Mouse (Mus musculus): ENCODE data around the gene Iqschfp.

The Iqschfp gene

DNA sequence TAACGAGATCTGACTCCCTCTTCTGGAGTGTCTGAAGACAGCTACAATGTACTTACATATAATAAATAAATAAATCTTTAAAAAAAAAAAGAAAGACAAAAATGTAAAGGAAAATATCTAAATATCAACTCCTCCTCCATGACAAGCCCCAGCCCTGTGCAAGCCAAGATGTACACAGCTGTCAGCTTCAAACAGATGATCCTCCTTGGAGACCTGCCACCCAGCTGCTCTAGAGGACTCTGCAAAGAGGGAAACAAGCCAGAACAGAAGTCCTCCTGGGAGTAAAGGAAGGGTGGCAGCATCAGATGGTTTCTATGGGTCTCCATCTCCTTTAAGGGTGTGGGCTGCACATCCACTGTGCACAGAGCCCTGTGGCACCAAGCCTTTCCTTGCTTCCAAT, 480.9 kb downstream of the Iqschfp start:
- DNase-seq, result no peak

DNA sequence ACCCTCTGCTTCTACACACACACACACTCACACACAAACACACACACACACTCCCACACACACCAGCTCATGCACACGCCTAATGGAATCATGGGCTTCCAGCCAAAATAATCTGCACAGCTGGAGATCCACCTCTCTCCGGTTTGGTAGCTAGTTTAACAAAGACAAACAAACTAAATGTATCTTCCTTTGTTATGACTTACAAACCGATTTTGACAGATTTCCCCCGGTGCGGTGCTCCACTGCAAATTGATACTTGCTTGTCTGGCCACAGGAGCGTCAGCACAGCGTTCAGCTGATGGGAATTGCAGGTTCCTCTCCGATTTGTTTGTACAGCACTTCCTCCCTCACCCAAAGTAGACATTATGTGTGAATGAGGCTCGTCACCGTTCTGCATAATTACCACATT, 483.1 kb downstream of the Iqschfp start:
- no peak for DNase-seq

GRCm38 (mm10) chr3:68377452-68378198, 485.6 kb downstream of the Iqschfp start:
- DNase-seq, result no peak

DNA sequence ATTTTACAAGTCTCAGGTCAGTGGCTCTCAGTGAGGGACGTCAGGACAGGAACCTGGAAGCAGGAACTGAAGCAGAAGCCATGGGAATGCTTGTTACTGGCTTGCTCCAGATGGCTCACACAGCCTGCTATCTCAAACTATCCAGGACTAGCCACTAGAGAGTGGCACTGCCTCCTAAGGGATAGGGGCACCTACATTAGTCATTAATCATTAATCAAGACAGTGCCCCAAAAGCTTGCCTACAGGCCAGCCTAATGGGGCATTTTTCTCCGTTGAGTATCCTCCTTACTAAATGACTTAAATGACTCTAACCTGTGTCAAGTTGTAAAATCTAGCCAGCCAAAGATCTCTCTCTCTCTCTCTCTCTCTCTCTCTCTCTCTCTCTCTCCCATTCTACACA, 486.8 kb downstream of the Iqschfp start:
- DNase-seq, result no peak

GRCm38 (mm10) chr3:68379242-68379641, 487.2 kb downstream of the Iqschfp start:
- DNase-seq, result no peak

- no peak for DNase-seq
Observed at GRCm38 (mm10) chr3:68383672-68384071, 491.6 kb downstream of the Iqschfp start.

DNA sequence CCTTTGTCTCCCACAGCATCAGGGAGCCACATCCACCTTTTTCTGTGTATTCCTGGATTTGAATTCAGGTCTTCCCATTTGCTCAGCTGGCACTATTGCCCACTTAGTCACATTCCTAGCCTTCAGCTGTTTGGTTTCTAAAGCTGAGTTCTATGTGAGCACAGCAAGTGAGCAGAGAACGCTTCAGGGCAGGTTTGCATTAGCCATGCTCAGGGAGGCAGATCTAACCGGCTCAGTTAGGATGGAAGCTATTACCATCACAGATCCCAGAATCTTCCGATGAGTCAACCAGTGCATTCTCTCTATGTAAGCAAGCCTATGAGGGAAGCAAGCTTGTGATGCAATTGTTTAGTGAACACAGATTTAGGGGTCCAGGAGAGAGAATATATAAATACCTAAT, 493.5 kb downstream of the Iqschfp start:
- DNase-seq, result no peak

DNA sequence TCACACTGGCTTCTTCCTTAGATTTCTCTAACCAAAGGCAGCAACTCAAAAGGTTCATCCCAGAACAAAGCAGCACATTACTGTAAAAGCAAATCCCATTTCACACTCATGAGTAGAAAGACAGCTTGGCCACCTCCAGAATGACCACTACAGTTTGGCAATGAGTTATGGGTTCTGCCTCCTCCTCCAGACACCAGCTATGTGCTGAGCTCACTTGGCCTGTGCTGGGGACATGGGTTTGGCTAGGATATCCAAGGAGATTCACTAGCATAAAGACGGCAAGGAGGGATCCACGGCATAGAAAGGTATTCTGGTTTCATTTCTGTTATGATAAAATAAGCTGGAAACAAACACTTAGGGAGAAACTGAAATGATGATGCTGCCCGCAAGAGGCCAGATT, 496.0 kb downstream of the Iqschfp start:
- DNase-seq, result no peak

DNA sequence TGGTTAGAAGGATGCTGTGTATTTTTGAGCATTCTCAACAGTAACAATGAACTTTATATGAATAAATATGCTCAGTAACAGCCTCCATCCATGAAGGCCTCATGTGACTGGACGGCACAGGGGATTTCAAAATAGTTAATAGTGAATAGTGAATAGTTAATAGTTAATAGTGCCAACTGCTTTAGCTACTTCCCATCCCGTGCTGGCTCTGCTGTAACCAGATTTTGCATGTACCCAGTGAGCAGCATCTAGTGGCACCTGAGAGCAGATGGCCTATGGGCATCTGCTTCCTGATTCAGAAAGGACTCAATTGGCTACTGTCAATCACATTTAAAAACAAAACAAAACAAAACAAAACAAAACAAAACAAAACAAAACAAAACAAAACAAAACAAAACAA, 501.5 kb downstream of the Iqschfp start:
- DNase-seq, result no peak

GRCm38 (mm10) chr3:68398691-68399090, 506.7 kb downstream of the Iqschfp start:
- no peak for DNase-seq

DNA sequence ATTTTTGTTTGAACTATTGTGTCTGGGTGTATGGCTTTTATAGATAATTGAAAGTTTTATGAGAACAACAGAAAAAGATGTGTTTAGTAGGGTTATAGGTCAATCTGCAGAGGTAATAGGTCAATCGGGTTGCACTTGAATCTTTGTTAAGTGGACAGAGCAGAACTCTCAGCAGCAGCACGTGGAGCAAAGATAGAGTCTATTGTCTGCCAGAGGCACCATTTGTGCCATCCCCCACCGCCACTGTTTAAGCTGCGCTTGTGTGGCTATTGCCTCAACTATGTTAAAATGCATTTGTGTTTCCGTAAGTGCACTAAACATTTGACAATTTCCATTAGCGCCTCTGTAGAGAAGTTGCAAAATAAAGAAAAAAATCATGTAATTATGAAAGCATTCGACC, 508.1 kb downstream of the Iqschfp start:
- no peak for DNase-seq

DNA sequence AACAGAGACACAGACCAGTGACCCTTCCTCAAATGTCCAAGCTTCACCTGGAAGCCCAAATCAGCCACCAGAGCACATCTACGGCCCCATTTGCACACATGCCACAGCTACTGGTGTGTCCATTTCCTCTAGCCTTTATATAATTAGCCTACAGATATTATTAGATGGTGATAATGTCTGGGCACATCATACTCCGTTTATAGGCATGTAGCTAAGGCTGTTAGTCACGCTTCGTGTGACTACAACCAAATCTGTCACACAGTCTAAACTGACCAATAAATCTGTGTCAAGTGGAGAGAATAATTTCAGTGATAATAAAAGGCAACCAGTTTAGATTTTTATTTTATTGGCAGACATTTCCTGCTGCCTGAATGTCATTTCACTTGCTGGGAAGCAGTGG, 511.3 kb downstream of the Iqschfp start:
- DNase-seq, result no peak

DNA sequence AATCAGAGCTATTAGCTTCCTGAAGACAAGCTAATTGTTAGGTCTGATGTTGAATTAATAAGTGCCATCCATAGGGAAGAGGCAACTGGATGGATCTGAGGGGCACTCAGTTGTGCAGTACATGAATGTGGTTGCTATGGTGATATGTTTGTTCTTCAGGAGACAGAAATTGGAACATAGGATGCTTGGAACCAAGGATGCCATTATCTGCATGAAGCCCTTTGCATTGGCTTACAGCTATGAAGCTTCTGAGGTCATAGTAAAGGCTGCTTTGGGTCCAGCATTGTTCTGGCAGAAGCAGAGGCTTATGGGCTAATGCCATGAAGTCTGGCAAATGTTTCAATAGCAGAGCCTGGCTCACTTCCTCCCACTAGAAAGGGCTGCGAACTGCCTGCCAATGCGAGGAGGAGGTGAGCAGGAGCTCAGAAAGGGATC, 511.8 kb downstream of the Iqschfp start:
- peak; percentile 52 to 63 for DNase-seq

DNA sequence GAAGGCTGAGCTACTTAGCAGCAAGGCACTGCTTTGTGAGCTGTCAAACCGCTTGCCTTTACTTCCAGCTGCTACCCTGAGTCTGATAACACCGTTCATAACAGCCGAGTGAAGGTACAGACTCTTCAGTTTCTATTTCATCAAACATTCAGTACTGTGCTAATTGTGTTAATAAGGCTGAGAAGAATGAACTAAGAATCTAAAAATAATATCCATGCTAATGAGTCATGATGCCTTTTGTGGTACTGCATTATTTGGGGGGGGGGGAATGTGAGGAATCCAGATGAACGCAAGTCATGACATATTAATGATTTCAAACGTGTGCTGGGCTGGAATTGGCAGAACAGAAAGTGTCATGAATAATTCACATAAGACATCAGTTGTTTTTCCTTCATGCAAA, 513.7 kb downstream of the Iqschfp start:
- no peak for DNase-seq

DNA sequence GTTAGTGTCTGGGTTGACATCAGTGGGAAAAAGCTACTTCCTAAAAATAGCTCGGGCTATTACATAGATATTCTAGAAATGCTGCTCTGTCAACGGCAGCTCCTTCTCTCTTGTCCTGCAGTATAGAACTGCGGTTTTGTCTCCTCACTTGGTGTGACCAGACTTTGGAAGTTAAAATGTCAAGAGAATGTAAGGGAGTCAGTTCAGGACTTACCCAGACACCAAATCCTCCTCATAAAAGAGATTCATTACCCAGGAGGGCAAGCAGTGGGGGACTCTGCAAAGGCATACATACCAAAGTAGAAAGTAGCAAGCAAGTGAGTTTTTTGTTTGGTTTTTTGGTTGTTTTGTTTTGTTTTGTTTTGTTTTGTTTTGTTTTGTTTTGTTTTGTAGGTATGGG, 520.2 kb downstream of the Iqschfp start:
- DNase-seq, result no peak

DNA sequence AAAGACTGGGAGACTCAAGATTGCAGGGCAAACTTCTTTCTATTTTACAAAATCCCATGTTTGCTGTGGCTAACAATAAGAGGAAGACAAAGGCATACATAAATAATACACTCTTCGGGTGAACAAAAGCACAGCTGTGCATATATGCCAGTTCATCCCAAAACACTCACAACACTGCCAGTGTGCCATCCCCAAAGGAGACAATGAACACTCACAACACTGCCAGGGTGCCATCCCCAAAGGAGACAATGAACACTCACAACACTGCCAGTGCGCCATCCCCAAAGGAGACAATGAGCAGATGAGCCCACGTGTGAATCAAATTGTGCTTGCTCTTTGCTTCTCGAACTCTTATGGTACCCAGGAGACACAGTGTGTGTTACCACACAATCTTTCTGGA, 527.8 kb downstream of the Iqschfp start:
- no peak for DNase-seq

GRCm38 (mm10) chr3:68420927-68421326, 528.9 kb downstream of the Iqschfp start:
- DNase-seq, result peak; percentile 13 to 22

GRCm38 (mm10) chr3:68421849-68422248, 529.8 kb downstream of the Iqschfp start:
- DNase-seq, result peak; percentile 87 to 90

GRCm38 (mm10) chr3:68428081-68428480, 536.0 kb downstream of the Iqschfp start:
- DNase-seq, result peak; percentile 22 to 30

DNA sequence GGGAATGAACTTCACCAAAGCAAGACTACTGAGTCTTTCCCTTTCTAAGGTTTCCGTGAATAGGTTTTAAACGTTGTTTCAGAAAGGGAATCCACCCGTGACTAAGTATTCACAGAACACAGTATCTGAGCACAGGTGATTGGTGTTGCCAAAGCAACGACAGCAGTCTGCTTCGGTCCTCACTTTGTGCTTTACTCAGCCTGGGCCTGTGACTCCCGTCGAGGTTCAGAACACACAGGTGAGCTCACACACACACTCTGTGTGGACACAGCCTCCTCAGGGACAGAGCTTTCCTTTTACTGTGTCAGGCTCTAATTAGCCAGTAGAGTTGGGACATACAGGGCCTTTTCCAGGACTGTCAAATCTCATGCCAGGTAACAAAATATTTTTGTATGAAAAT, 542.4 kb downstream of the Iqschfp start:
- DNase-seq, result no peak

GRCm38 (mm10) chr3:68434897-68435296, 542.9 kb downstream of the Iqschfp start:
- DNase-seq, result no peak

DNA sequence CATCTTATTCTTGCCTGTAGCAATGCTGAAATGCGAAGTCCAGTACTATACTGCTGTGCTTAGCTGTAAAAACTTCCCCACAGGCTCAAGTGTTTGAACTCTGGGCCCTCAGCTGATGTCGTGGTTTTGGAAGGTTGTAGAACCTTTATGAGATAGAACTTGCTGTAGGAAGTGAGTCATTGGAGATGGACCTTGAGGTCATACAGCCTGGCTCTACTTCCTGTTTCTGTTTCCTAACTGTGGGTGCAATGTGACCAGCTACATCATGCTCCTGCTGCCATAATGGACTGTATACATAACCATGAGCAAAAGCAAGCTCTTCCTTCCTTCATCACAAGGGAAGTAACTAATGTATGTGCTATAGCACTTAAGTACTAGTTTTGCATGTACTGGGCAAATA, 556.4 kb downstream of the Iqschfp start:
- no peak for DNase-seq

GRCm38 (mm10) chr3:68451634-68452033, 559.6 kb downstream of the Iqschfp start:
- no peak for DNase-seq

DNA sequence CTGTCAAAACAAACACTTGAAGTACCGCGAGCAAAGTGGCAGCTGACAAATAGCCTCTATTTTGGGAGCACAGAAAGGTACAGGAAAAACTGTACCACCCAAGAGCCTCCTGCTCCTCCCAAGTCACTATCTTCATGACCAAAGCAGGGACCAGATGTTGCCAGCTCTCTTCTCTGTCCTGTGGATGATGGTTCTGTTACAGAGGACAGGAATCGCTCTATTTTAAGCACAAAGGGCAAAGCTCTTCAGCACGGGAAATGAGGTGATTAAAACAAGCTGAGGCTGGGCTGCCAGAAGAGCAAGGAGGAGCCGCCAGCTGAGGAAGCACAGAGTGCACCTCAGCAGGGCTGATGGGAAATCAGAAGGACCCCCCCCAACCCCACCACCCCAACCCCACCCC, 561.2 kb downstream of the Iqschfp start:
- DNase-seq, result no peak

All from cerebellum, adult 18-20 months (tissue).